Mouse (Mus musculus) CH12.LX (cell line): Measurements from ENCODE around the gene Zc2hc1b. TPM values are rescaled to one million over a fixed set of nuclear protein-coding genes. Genes with fewer than 3 reads are reported as not detected.

ENCODE experiments used
- DNase-seq: peaks from one replicate; pipeline ENCODE4 v3.0.0-alpha.2; 2013; ENCODE audit errors: extremely low read depth
- H3K27ac ChIP-seq: 2 replicates; pipeline ENCODE4 v1.5.1; 2012; ENCODE audit warnings: low read depth, mild to moderate bottlenecking, control low read depth, moderate library complexity; ENCODE audit not compliant: insufficient read depth
- H3K27me3 ChIP-seq: replicated peaks from 2 replicates; pipeline ENCODE3; 2012; ENCODE audit warnings: inconsistent platforms
- H3K36me3 ChIP-seq, 2 experiments: replicated peaks in 1 of 2; 2 replicates each; pipeline versions ENCODE3 to v1.6.1; 2012; ENCODE audit warnings: inconsistent platforms in 1 of 2, low read length in 1 of 2, mild to moderate bottlenecking in 1 of 2, mixed read lengths in 1 of 2, moderate library complexity in 1 of 2; ENCODE audit not compliant: control insufficient read depth in 1 of 2, insufficient read depth in 1 of 2
- H3K4me1 ChIP-seq, 2 experiments: 2 replicates each; pipeline ENCODE4 v1.6.1; 2012; ENCODE audit warnings: inconsistent platforms in 1 of 2, moderate library complexity in 1 of 2; ENCODE audit not compliant: insufficient read depth in 2 of 2, control insufficient read depth in 1 of 2
- H3K4me2 ChIP-seq: 2 replicates; pipeline ENCODE4 v1.6.1; 2012; ENCODE audit warnings: low read depth, mild to moderate bottlenecking, control low read depth; ENCODE audit not compliant: poor library complexity, insufficient read depth, severe bottlenecking
- H3K4me3 ChIP-seq, 3 experiments: fragments of 150-350 bp in 1 of 3; sonication (generic) in 1 of 3; replicated peaks in 1 of 3; 2 replicates each; pipeline versions ENCODE3 to v1.5.1; 2011 to 2012; ENCODE audit warnings: low read depth in 2 of 3, low read length in 2 of 3, mild to moderate bottlenecking in 2 of 3, moderate library complexity in 2 of 3, control low read depth in 1 of 3, improper control_type of control experiment in 1 of 3, inconsistent platforms in 1 of 3, mixed read lengths in 1 of 3; ENCODE audit not compliant: poor library complexity in 1 of 3
- H3K79me2 ChIP-seq: replicated peaks from 2 replicates; pipeline ENCODE4 v1.6.1; 2012; ENCODE audit warnings: mild to moderate bottlenecking, moderate library complexity; ENCODE audit not compliant: control insufficient read depth, poor library complexity, insufficient read depth, severe bottlenecking; ENCODE audit errors: extremely low read depth
- H3K9ac ChIP-seq: 2 replicates; pipeline ENCODE4 v1.6.1; 2012; ENCODE audit warnings: low read depth, mild to moderate bottlenecking, control low read depth, moderate library complexity; ENCODE audit not compliant: insufficient read depth
- H3K9me3 ChIP-seq: replicated peaks from 2 replicates; pipeline ENCODE3; 2012; ENCODE audit warnings: low read length, inconsistent platforms, mixed read lengths
- CTCF ChIP-seq, 2 experiments: IDR thresholded peaks in 1 of 2; conservative IDR thresholded peaks in 1 of 2; 2 replicates each; pipeline ENCODE4 v1.5.1; 2011 to 2012; ENCODE audit warnings: low read depth in 2 of 2, low read length in 2 of 2, improper control_type of control experiment in 1 of 2, inconsistent platforms in 1 of 2, mild to moderate bottlenecking in 1 of 2, moderate library complexity in 1 of 2
- EP300 ChIP-seq: IDR thresholded peaks from 2 replicates; pipeline ENCODE4 v1.6.1; 2011; ENCODE audit warnings: low read length, improper control_type of control experiment
- MAFK ChIP-seq: IDR thresholded peaks from 2 replicates; pipeline ENCODE4 v1.6.1; 2011; ENCODE audit warnings: low read length, improper control_type of control experiment; ENCODE audit not compliant: insufficient replicate concordance
- MYC ChIP-seq: IDR thresholded peaks from 2 replicates; pipeline ENCODE4 v1.6.1; 2011; ENCODE audit warnings: low read depth, mild to moderate bottlenecking, improper control_type of control experiment, low read length
- RAD21 ChIP-seq: IDR thresholded peaks from 2 replicates; pipeline ENCODE4 v1.6.1; 2011; ENCODE audit warnings: low read depth, mild to moderate bottlenecking, low read length, improper control_type of control experiment, moderate library complexity
- SMC3 ChIP-seq: IDR thresholded peaks from 2 replicates; pipeline ENCODE4 v1.6.1; 2011; ENCODE audit warnings: low read depth, low read length, improper control_type of control experiment
- UBTF ChIP-seq: IDR thresholded peaks from 2 replicates; pipeline ENCODE4 v1.6.1; 2012; ENCODE audit warnings: low read depth, mild to moderate bottlenecking, inconsistent platforms, low read length, improper control_type of control experiment, moderate library complexity
- ZC3H11A ChIP-seq: IDR thresholded peaks from 2 replicates; pipeline ENCODE4 v1.6.1; 2012; ENCODE audit warnings: low read depth, mild to moderate bottlenecking, inconsistent platforms, low read length, improper control_type of control experiment
- ZKSCAN1 ChIP-seq: IDR thresholded peaks from 2 replicates; pipeline ENCODE4 v1.6.1; 2012; ENCODE audit warnings: low read depth, inconsistent platforms, low read length, improper control_type of control experiment, borderline replicate concordance
- dilution Hi-C: fragments of 300-500 bp; cut with MboI; formaldehyde crosslinking; loops from 2 replicates; pipeline ENCODE4 v1.14.3; 2020; ENCODE audit warnings: low sequenced_read_pairs; ENCODE audit not compliant: extremely low pct_unique_long_range_greater_than_20kb, extremely low pct_ligation_motif_present
- in situ Hi-C: fragments of 300-500 bp; cut with MboI; formaldehyde crosslinking; loops from 3 replicates; pipeline ENCODE4 v1.14.3; 2019; ENCODE audit warnings: low sequenced_read_pairs, low pct_ligation_motif_present, low pct_unique_long_range_greater_than_20kb, mixed read lengths
- polyA plus RNA-seq: library from polyadenylated mRNA; unstranded; fragments of >175 nt; gene quantifications from 2 replicates; pipeline ENCODE4 v1.2.1, GENCODE M21; 2012; ENCODE audit warnings: low read depth; ENCODE audit not compliant: insufficient read length
- total RNA-seq, 2 experiments: library from RNA; depleted of rRNA; stranded (reverse); fragments of 300-350 nt in 1 of 2; fragments of >200 nt in 1 of 2; gene quantifications; 2 replicates each; pipeline ENCODE4 v1.2.3; 2012 to 2014

Gene Zc2hc1b
- total and polyA plus RNA-seq, 3 experiments: not detected

- Histone ChIP-seq H3K4me3 (no peak overlapping the region), H3K36me3 (no peaks in the 10 kb centered on the region), H3K9me3 (no peaks in the 10 kb centered on the region), H3K9ac (no peak overlapping the region), H3K27ac (no peak overlapping the region), H3K4me1 (no peaks in the 10 kb centered on the region), H3K4me2 (no peak overlapping the region), H3K79me2 (no peaks in the 10 kb centered on the region), H3K27me3 (no peaks in the 10 kb centered on the region)
- in situ Hi-C loops: no loop called here
- no peak for DNase-seq
- no peak for TF ChIP-seq ZC3H11A
- dilution Hi-C loops: no loop called here
Observed at GRCm38 (mm10) chr10:13135276-13135675, 42.5 kb downstream of the Zc2hc1b start.

GRCm38 (mm10) chr10:13133850-13134249 lies 44.0 kb downstream of the Zc2hc1b start:
- no peak overlapping the region for H3K4me3 ChIP-seq
- dilution Hi-C loops: no loop called here
- H3K4me1 ChIP-seq: no peaks in the 10 kb centered on the region
- no peak overlapping the region for H3K9ac ChIP-seq
- no peak overlapping the region for H3K27ac ChIP-seq
- H3K9me3 ChIP-seq: no peaks in the 10 kb centered on the region
- no peak for DNase-seq
- no peaks in the 10 kb centered on the region for H3K36me3 ChIP-seq
- no peak overlapping the region for H3K4me2 ChIP-seq
- in situ Hi-C loops: no loop called here
- H3K79me2 ChIP-seq: no peaks in the 10 kb centered on the region
- TF ChIP-seq MAFK: no peak
- no peaks in the 10 kb centered on the region for H3K27me3 ChIP-seq

- DNase-seq: no peak
- no peak overlapping the region for H3K4me3 ChIP-seq
- TF ChIP-seq EP300 (no peak), RAD21 (no peak), UBTF (no peak), ZKSCAN1 (no peak)
- TF ChIP-seq, all 38 proteins: peak for 0
Observed at GRCm38 (mm10) chr10:13127946-13128345, 49.9 kb downstream of the Zc2hc1b start.

GRCm38 (mm10) chr10:13127335-13127734 lies 50.5 kb downstream of the Zc2hc1b start:
- Histone ChIP-seq H3K9ac (no peak overlapping the region), H3K9me3 (no peaks in the 10 kb centered on the region), H3K36me3 (no peaks in the 10 kb centered on the region), H3K4me1 (no peaks in the 10 kb centered on the region), H3K79me2 (no peaks in the 10 kb centered on the region), H3K4me3 (no peak overlapping the region), H3K27me3 (no peaks in the 10 kb centered on the region), H3K27ac (no peak overlapping the region), H3K4me2 (no peak overlapping the region)
- in situ Hi-C loops (no loop called here), dilution Hi-C loops (no loop called here)
- DNase-seq: peak; percentile 25
- TF ChIP-seq SMC3 (peak; percentile 62), MYC (no peak), UBTF (no peak), RAD21 (peak; percentile 28), CTCF (conservative IDR thresholded peaks at IDR 0.05 in 1 of 2, IDR thresholded peaks at IDR 0.05 in 1 of 2; ENCODE audit: low read depth in 2 of 2, low read length in 2 of 2) (peak in 1 of 2 experiments; percentile 50; a peak in 2 of 4 replicates)

More at GRCm38 (mm10) chr10:13127946-13128345, 49.9 kb downstream of the Zc2hc1b start:
- H3K4me2 ChIP-seq: no peak overlapping the region
- no peaks in the 10 kb centered on the region for H3K9me3 ChIP-seq
- no peak overlapping the region for H3K9ac ChIP-seq
- no peaks in the 10 kb centered on the region for H3K27me3 ChIP-seq
- in situ Hi-C loops (no loop called here), dilution Hi-C loops (no loop called here)
- no peak overlapping the region for H3K27ac ChIP-seq
- H3K36me3 ChIP-seq: no peaks in the 10 kb centered on the region
- no peaks in the 10 kb centered on the region for H3K4me1 ChIP-seq
- no peaks in the 10 kb centered on the region for H3K79me2 ChIP-seq
